Mouse (Mus musculus) bone marrow, adult 2 months (tissue): ENCODE data around the gene Slc35b1.

ENCODE experiments used
- CTCF ChIP-seq: fragments of 200-500 bp; IDR thresholded peaks from 2 replicates; pipeline ENCODE4 v1.5.1; 2011; ENCODE audit warnings: low read length, control low read depth; ENCODE audit not compliant: control insufficient read depth, insufficient read depth
- POLR2A ChIP-seq: fragments of 200-500 bp; IDR thresholded peaks from 2 replicates; pipeline ENCODE4 v1.6.1; 2011; ENCODE audit warnings: low read depth, mild to moderate bottlenecking, control low read depth, low read length, borderline replicate concordance; ENCODE audit not compliant: control insufficient read depth

- TF ChIP-seq CTCF (no peak), POLR2A (no peak)
Measured at GRCm38 (mm10) chr11:95356039-95356438, 28.5 kb upstream of the Slc35b1 start.
